Mouse (Mus musculus) liver, embryonic 13.5 days (tissue): ENCODE measurements around the gene Hoxc12. TPM values are rescaled to one million over a fixed set of nuclear protein-coding genes. Genes with fewer than 3 reads are reported as not detected.

Experiments
- ATAC-seq: fragments of 200-750 bp; cut with Nextera tagmentation; 2 replicates; pipeline ENCODE4 v1.8.0; 2017; ENCODE audit warnings: low read depth, mild to moderate bottlenecking, moderate number of reproducible peaks, moderate library complexity
- DNase-seq: peaks from one replicate; pipeline ENCODE4 v3.0.0; 2022
- H3K27ac ChIP-seq: fragments of 300-500 bp; sonication (generic); 2 replicates; pipeline ENCODE4 v1.5.1; 2015; ENCODE audit warnings: moderate library complexity, mild to moderate bottlenecking, inconsistent platforms
- H3K27me3 ChIP-seq: fragments of 300-500 bp; sonication (generic); 2 replicates; pipeline ENCODE4 v1.6.1; 2015; ENCODE audit warnings: mild to moderate bottlenecking, inconsistent platforms
- H3K36me3 ChIP-seq: fragments of 300-500 bp; sonication (generic); 2 replicates; pipeline ENCODE4 v1.6.1; 2015; ENCODE audit warnings: mild to moderate bottlenecking, inconsistent platforms
- H3K4me1 ChIP-seq: fragments of 300-500 bp; sonication (generic); replicated peaks from 2 replicates; pipeline ENCODE4 v1.6.1; 2015; ENCODE audit warnings: inconsistent platforms
- H3K4me2 ChIP-seq: fragments of 300-500 bp; sonication (generic); 2 replicates; pipeline ENCODE4 v1.6.1; 2015; ENCODE audit warnings: inconsistent platforms, mild to moderate bottlenecking, moderate library complexity
- H3K4me3 ChIP-seq: fragments of 300-500 bp; sonication (generic); replicated peaks from 2 replicates; pipeline ENCODE4 v1.5.1; 2015; ENCODE audit warnings: mild to moderate bottlenecking, inconsistent platforms
- H3K9ac ChIP-seq: fragments of 300-500 bp; sonication (generic); 2 replicates; pipeline ENCODE4 v1.6.1; 2015; ENCODE audit warnings: mild to moderate bottlenecking, inconsistent platforms
- H3K9me3 ChIP-seq: fragments of 300-500 bp; sonication (generic); replicated peaks from 2 replicates; pipeline ENCODE4 v1.6.1; 2016; ENCODE audit warnings: inconsistent platforms
- WGBS: fragments of 180-500 bp; shearing (Covaris S2); methylation state at CpG from one replicate; pipeline ENCODE4 v1.1.7; 2015; ENCODE audit not compliant: insufficient replicate concordance; 5-methylcytosine and 5-hydroxymethylcytosine counted together
- polyA plus RNA-seq: library from polyadenylated mRNA; unstranded; fragments of >200 nt; fragmentation: Nextera tagmentation; extraction: Ambion mirVana; gene quantifications from 2 replicates; pipeline ENCODE4 v1.2.1, GENCODE M21; 2015

Hoxc12 gene
- polyA plus RNA-seq, 1 experiment from 2014 or later, result not detected

DNA sequence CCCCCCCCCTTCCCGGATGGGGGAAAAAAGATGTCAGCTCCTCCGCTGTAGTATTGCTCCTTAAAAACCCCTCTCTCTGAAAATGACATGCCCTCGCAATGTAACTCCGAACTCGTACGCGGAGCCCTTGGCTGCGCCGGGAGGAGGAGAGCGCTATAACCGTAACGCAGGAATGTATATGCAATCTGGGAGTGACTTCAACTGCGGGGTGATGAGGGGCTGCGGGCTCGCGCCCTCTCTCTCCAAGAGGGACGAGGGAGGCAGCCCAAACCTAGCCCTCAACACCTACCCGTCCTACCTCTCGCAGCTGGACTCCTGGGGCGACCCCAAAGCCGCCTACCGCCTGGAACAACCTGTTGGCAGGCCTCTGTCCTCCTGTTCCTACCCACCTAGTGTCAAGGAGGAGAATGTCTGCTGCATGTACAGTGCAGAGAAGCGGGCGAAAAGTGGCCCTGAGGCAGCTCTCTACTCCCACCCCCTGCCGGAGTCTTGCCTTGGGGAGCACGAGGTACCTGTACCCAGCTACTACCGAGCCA, 30.3 kb downstream of the Hoxc12 start, which contains the start of gene Hoxc10:
Hoxc10 (plus strand) TSS at position 21 of the 536 bp plus-strand sequence.
- no peak within 1 kb of the TSS for H3K4me2 ChIP-seq

DNA sequence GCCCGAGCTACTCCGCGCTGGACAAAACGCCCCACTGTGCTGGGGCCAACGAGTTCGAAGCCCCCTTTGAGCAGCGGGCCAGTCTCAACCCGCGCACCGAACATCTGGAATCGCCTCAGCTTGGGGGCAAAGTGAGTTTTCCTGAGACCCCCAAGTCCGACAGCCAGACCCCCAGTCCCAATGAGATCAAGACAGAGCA, 30.7 kb downstream of the Hoxc12 start, which contains the start of gene Hoxc5:
Hoxc5 (plus strand) TSS at position 132 of the 199 bp plus-strand sequence.
- no peak within 1 kb of the TSS for H3K9ac ChIP-seq
- H3K27me3 ChIP-seq, result peaks cover 99% of the 10 kb centered on the region
- no peaks in the 10 kb centered on the region for H3K36me3 ChIP-seq
- WGBS, result 4% methylated on average over 12 of the region's 12 CpGs
- ATAC-seq, result no peak
- no peak within 1 kb of the TSS for H3K4me2 ChIP-seq
- H3K27ac ChIP-seq, result no peak within 1 kb of the TSS
- no peak within 1 kb of the TSS for H3K4me3 ChIP-seq
- 0 out of 2 replicates have a peak, but pooled peaks cover 2% of the 10 kb centered on the region for H3K4me1 ChIP-seq
- no peaks in the 10 kb centered on the region for H3K9me3 ChIP-seq
- DNase-seq, result no peak

More for the DNA sequence above, 30.3 kb downstream of the Hoxc12 start, which contains the start of gene Hoxc10:
- Histone ChIP-seq H3K36me3 (no peaks in the 10 kb centered on the region), H3K27me3 (peaks cover 98% of the 10 kb centered on the region), H3K27ac (no peak within 1 kb of the TSS), H3K4me1 (0 out of 2 replicates have a peak, but pooled peaks cover 2% of the 10 kb centered on the region), H3K9me3 (no peaks in the 10 kb centered on the region), H3K4me3 (no peak within 1 kb of the TSS), H3K9ac (no peak within 1 kb of the TSS)
- DNase-seq (no peak), ATAC-seq (no peak)
- 4% methylated on average over 27 of the region's 27 CpGs for WGBS

GRCm38 (mm10) chr15:102967511-102968397, 31.2 kb downstream of the Hoxc12 start:
- ATAC-seq, result no peak
- Histone ChIP-seq H3K4me3 (no peak overlapping the region), H3K4me1 (0 out of 2 replicates have a peak, but pooled peaks cover 2% of the 10 kb centered on the region), H3K27ac (no peak overlapping the region), H3K4me2 (no peak overlapping the region), H3K9ac (no peak overlapping the region), H3K36me3 (no peaks in the 10 kb centered on the region), H3K27me3 (peaks cover 99% of the 10 kb centered on the region), H3K9me3 (no peaks in the 10 kb centered on the region)
- WGBS, result 3% methylated on average over 34 of the region's 34 CpGs
- DNase-seq, result no peak

DNA sequence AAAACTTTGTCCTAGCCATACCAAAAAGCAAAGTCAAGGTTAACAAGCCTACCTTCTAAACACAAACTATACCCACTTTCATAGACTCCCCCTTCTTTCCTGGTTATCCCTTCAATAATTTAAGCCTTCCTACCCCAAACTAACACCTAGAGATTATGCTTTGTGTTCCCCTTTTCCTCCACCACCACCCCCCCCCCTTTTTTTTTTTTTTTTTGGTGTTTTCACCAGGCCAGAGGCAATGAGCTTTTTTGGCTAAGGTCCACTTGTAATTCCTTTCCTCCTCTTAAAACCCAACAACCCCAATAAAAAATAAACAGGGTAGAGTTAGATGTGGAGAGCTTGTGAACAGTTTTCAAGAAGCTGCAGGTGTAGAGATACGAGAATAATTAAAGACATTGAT, 32.7 kb downstream of the Hoxc12 start:
- 18% methylated on average over 1 of the region's 1 CpGs for WGBS
- Histone ChIP-seq H3K27me3 (peaks cover 99% of the 10 kb centered on the region), H3K4me1 (0 out of 2 replicates have a peak, but pooled peaks cover 2% of the 10 kb centered on the region), H3K36me3 (no peaks in the 10 kb centered on the region), H3K9ac (no peak overlapping the region), H3K27ac (no peak overlapping the region), H3K4me3 (no peak overlapping the region), H3K4me2 (no peak overlapping the region), H3K9me3 (no peaks in the 10 kb centered on the region)
- DNase-seq (no peak), ATAC-seq (no peak)

DNA sequence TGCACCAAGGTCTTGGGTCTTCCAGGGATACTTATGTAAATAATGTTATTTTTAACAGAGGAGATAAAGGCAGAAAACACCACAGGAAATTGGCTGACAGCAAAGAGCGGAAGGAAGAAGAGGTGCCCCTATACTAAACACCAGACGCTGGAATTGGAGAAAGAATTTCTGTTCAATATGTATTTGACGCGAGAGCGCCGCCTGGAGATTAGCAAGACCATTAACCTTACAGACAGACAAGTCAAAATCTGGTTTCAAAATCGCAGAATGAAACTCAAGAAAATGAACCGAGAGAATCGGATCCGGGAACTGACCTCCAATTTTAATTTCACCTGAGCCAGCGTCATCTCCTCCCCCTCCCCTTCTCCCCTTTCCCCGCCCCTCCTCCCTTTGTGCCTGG, 34.2 kb downstream of the Hoxc12 start:
- DNase-seq, result no peak
- H3K27ac ChIP-seq, result no peak overlapping the region
- H3K9ac ChIP-seq, result no peak overlapping the region
- H3K4me2 ChIP-seq, result no peak overlapping the region
- WGBS, result 2% methylated on average over 12 of the region's 12 CpGs
- no peaks in the 10 kb centered on the region for H3K9me3 ChIP-seq
- H3K27me3 ChIP-seq, result peaks cover 99% of the 10 kb centered on the region
- no peaks in the 10 kb centered on the region for H3K36me3 ChIP-seq
- H3K4me1 ChIP-seq, result 0 out of 2 replicates have a peak, but pooled peaks cover 2% of the 10 kb centered on the region
- no peak overlapping the region for H3K4me3 ChIP-seq
- ATAC-seq, result no peak

GRCm38 (mm10) chr15:102972254-102972653, 35.7 kb downstream of the Hoxc12 start:
- Histone ChIP-seq H3K27me3 (peaks cover 99% of the 10 kb centered on the region), H3K36me3 (no peaks in the 10 kb centered on the region), H3K4me2 (no peak overlapping the region), H3K4me1 (no peaks in the 10 kb centered on the region), H3K9ac (no peak overlapping the region), H3K27ac (no peak overlapping the region), H3K4me3 (no peak overlapping the region), H3K9me3 (no peaks in the 10 kb centered on the region)
- ATAC-seq (no peak), DNase-seq (no peak)
- 3% methylated on average over 21 of the region's 21 CpGs for WGBS

GRCm38 (mm10) chr15:102972753-102973152, 36.2 kb downstream of the Hoxc12 start:
- Histone ChIP-seq H3K4me2 (no peak overlapping the region), H3K4me3 (no peak overlapping the region), H3K9me3 (no peaks in the 10 kb centered on the region), H3K27me3 (peaks cover 99% of the 10 kb centered on the region), H3K9ac (no peak overlapping the region), H3K36me3 (no peaks in the 10 kb centered on the region), H3K27ac (no peak overlapping the region), H3K4me1 (no peaks in the 10 kb centered on the region)
- no peak for DNase-seq
- 1% methylated on average over 6 of the region's 6 CpGs for WGBS
- no peak for ATAC-seq

- Histone ChIP-seq H3K4me2 (no peak overlapping the region), H3K27ac (no peak overlapping the region), H3K36me3 (no peaks in the 10 kb centered on the region), H3K9me3 (no peaks in the 10 kb centered on the region), H3K4me1 (no peaks in the 10 kb centered on the region), H3K27me3 (peaks cover 100% of the 10 kb centered on the region), H3K9ac (no peak overlapping the region), H3K4me3 (no peak overlapping the region)
- 7% methylated on average over 7 of the region's 7 CpGs for WGBS
- ATAC-seq, result no peak
- DNase-seq, result no peak
Observed at GRCm38 (mm10) chr15:102975034-102975433, 38.5 kb downstream of the Hoxc12 start.

DNA sequence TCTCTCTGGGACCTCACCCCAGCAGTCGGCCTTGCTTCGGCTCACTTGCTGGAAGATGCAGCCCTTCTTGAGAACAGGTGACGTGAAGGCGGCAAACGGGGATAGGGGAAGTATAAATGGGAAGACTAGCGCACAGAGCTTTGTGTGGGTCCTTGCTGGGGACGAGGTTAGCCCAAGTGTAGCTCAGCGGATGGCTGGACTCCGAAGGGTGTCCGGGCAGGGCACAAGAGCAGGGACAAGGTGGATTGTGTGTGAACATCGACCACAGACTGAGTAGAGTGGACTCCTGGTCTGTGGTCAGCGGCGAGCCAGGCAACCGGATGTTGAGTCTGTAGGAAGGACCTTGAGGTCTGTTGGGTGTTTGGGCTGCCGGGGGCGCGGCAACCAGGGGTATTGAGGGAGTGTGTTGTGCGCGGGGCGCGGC, 39.1 kb downstream of the Hoxc12 start:
- Histone ChIP-seq H3K27me3 (peaks cover 100% of the 10 kb centered on the region), H3K4me2 (no peak overlapping the region), H3K4me3 (no peak overlapping the region), H3K27ac (no peak overlapping the region), H3K9me3 (no peaks in the 10 kb centered on the region), H3K9ac (no peak overlapping the region), H3K36me3 (no peaks in the 10 kb centered on the region), H3K4me1 (no peaks in the 10 kb centered on the region)
- DNase-seq (no peak), ATAC-seq (no peak)
- WGBS, result 2% methylated on average over 21 of the region's 21 CpGs

DNA sequence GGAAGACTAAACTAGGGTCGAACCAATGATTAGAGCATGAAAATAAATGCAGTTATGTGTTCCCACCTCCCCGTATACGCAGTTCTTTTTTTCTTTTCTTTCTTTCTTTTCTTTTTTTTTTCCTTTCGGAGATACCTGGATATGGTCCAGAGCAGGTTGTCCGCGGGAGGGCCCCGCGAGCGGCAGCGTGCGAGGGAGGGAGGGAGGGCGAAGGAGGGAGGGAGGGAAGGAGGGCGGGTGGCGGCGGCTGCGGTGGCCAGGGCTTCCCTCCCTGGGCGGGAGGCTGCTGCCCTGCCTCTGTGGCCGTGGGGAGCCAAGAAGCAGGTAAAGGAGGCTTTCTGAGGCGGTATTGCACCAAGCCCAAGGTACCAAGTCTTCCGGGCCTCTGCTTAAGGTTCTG, 39.6 kb downstream of the Hoxc12 start, which contains the start of gene Hoxc9:
Hoxc9 (plus strand) TSS at position 269 of the 400 bp plus-strand sequence.
- Histone ChIP-seq H3K4me2 (peak within 1 kb of the TSS; percentile 32; the same call in 1 of the 2 replicates), H3K36me3 (no peaks in the 10 kb centered on the region), H3K9ac (no peak within 1 kb of the TSS), H3K27me3 (peaks cover 100% of the 10 kb centered on the region), H3K4me3 (peak within 1 kb of the TSS; percentile 23), H3K27ac (no peak within 1 kb of the TSS), H3K9me3 (no peaks in the 10 kb centered on the region), H3K4me1 (no peaks in the 10 kb centered on the region)
- WGBS, result 0% methylated on average over 11 of the region's 20 CpGs
- no peak for DNase-seq
- ATAC-seq, result no peak

DNA sequence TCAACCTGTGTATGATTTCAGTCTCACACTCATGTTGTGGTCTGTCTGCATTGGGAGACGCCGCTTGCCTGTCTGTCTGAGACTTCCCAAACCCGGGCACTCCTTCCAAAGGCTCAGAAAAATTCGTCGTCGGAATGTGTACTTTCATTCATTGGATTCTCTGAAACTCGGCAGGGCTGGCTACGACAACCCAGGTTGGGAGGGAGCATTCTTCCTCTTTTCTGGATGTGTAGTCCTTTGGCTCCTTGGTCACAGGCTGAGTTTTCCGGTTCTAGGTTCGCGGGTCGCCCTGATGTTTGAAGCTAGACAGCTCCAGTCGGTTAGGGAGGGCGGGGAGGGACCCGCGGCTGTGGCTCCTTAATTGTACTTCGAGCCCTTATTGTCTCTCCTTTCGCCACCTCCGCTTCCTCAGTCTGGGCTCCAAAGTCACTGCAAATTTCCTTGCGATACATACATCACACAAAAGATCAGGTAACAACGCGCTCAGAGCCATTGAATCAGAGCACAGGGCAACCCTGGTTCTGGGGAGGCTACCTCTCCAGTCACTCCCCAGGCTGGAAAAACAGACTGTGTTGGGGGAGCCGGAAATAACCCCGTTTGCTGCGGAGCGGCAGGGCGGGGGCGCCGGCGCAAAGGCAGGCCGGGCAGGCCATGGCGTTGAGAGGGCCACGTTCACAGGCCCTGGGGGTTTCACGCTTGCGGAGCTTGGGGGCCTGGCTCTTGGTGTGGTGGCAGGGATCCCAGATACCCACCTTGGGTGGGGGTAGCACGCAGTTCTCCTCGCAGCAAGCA, 40.3 kb downstream of the Hoxc12 start:
- peak overlapping the region; percentile 32; the same call in 1 of the 2 replicates for H3K4me2 ChIP-seq

More for the DNA sequence above, 40.3 kb downstream of the Hoxc12 start:
- Histone ChIP-seq H3K27me3 (peaks cover 100% of the 10 kb centered on the region), H3K4me1 (0 out of 2 replicates have a peak, but pooled peaks cover 4% of the 10 kb centered on the region), H3K9ac (no peak overlapping the region), H3K27ac (no peak overlapping the region), H3K36me3 (no peaks in the 10 kb centered on the region), H3K4me3 (peak overlapping the region; percentile 23), H3K9me3 (no peaks in the 10 kb centered on the region)
- ATAC-seq (no peak), DNase-seq (no peak)
- 1% methylated on average over 37 of the region's 37 CpGs for WGBS
